Mouse (Mus musculus) c-Kit-positive CD71-positive TER-119-positive erythroid progenitor cells, embryonic 14.5 days (primary cell): ENCODE results near the gene Ogfr.

Experiments used
- DNase-seq: peaks from one replicate; pipeline ENCODE4 v3.0.0-alpha.2; 2013; ENCODE audit warnings: low spot score

Gene Ogfr

GRCm38 (mm10) chr2:180589123-180589831 is at the start of gene Ogfr:
Ogfr (plus strand) TSS chr2:180589245.
- peak; percentile 64 for DNase-seq

GRCm38 (mm10) chr2:180543675-180544074 is 45.4 kb upstream of the Ogfr start:
- no peak for DNase-seq

GRCm38 (mm10) chr2:180545046-180545445 is 44.0 kb upstream of the Ogfr start:
- no peak for DNase-seq

GRCm38 (mm10) chr2:180547384-180548106 is 41.5 kb upstream of the Ogfr start:
- DNase-seq, result no peak

GRCm38 (mm10) chr2:180552340-180552739 is 36.7 kb upstream of the Ogfr start:
- no peak for DNase-seq

GRCm38 (mm10) chr2:180555219-180555618 is 33.8 kb upstream of the Ogfr start:
- no peak for DNase-seq

GRCm38 (mm10) chr2:180556470-180556869 is 32.6 kb upstream of the Ogfr start:
- DNase-seq, result no peak

- no peak for DNase-seq
Observed at GRCm38 (mm10) chr2:180560245-180560644, 28.8 kb upstream of the Ogfr start.

GRCm38 (mm10) chr2:180562146-180562545 is 26.9 kb upstream of the Ogfr start:
- no peak for DNase-seq

GRCm38 (mm10) chr2:180563296-180563695 is 25.7 kb upstream of the Ogfr start:
- no peak for DNase-seq

GRCm38 (mm10) chr2:180563841-180564240 is 25.2 kb upstream of the Ogfr start:
- no peak for DNase-seq

GRCm38 (mm10) chr2:180566240-180566913 is 22.7 kb upstream of the Ogfr start:
- peak; percentile 69 for DNase-seq

- DNase-seq, result no peak
Observed at GRCm38 (mm10) chr2:180569028-180569643, 19.9 kb upstream of the Ogfr start.

GRCm38 (mm10) chr2:180576482-180576881 is 12.6 kb upstream of the Ogfr start:
- no peak for DNase-seq

- peak; percentile 53 for DNase-seq
Observed at GRCm38 (mm10) chr2:180578686-180579085, 10.4 kb upstream of the Ogfr start.

- no peak for DNase-seq
Observed at GRCm38 (mm10) chr2:180581002-180581401, 8.0 kb upstream of the Ogfr start, which contains the start of gene Mrgbp. Mrgbp (plus strand) TSS chr2:180581304.

GRCm38 (mm10) chr2:180582481-180583153 is 6.4 kb upstream of the Ogfr start:
- DNase-seq, result peak; percentile 94

GRCm38 (mm10) chr2:180583154-180583507 is 5.9 kb upstream of the Ogfr start:
- no peak for DNase-seq

GRCm38 (mm10) chr2:180588736-180589122 is 316 bp upstream of the Ogfr start:
- DNase-seq, result no peak

GRCm38 (mm10) chr2:180597490-180597889 is 8.4 kb downstream of the Ogfr start, which contains the start of gene Col9a3:
Col9a3 (plus strand) TSS chr2:180597790.
- DNase-seq, result no peak

GRCm38 (mm10) chr2:180598157-180598705 is 9.2 kb downstream of the Ogfr start:
- no peak for DNase-seq
